Mouse (Mus musculus): Measurements from ENCODE around the gene Btbd2. TPM values are rescaled to one million over a fixed set of nuclear protein-coding genes. Genes with fewer than 3 reads are reported as not detected.
"Not testable (repeated sequence)": the region's sequence is repeated elsewhere in the genome, so short reads cannot be mapped to it uniquely, and the experiment has no call there.

Btbd2 gene
- polyA plus RNA-seq, 2 experiments, result 8.2 to 8.6 TPM

DNA sequence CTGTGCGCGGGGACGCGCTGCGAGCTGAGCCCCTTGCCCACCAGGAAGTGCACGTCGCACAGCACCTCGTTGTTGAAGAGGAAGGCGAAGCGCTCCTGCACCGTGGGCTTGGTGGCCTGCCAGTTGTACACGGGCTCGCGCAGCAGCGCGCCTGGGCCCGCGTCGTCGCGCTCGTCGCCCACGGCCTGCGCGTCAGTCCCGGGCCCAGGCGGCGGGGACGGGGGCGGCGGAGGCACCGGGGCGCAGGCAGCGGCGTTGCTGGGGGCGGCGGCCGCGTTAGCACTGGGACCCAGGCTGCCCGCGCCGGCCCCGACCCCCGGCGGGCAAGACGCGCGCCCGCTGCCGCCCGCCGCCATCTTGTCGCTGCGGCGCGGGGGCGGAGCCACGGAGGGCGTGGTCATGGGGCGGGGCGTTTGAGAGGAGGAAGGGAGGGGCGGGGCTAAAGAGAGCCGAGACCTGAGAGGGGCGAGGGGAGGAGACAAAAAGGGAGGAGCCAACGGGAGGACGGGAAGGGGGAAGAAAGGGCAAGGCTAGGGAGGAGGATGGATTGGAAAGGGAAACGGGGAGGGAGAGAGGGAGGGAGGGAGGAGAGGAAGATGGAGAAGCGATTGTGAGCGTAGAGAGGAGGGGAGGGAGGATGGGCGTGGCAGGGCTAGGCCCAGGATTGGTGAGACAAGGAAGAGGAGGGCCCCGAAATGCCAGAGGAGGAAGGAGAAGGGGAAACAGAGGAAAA lies 575 bp downstream of the Btbd2 start:
- peak overlapping the region; percentile 74 for H3K4me2 ChIP-seq (ENCODE audit: low read depth)
- H3K27ac ChIP-seq, result peak overlapping the region; percentile 72
- peaks cover 22 to 32% of the 10 kb centered on the region in 2 experiments for H3K4me1 ChIP-seq (replicated peaks; ENCODE audit: control insufficient read depth in 2 of 2, insufficient read depth in 2 of 2, low read length in 1 of 2)
- peak; percentile 88 to 90 (median 88) for DNase-seq (ENCODE audit: low read depth in 3 of 3, low spot score in 3 of 3)
- H3K4me3 ChIP-seq (ENCODE audit: insufficient read depth in 1 of 2, low read depth in 2 of 2, low read length in 2 of 2), result peak overlapping the region; percentile 68 to 78
- H3K36me3 ChIP-seq (replicated peaks; ENCODE audit: control insufficient read depth, insufficient read depth, low read depth), result no peaks in the 10 kb centered on the region
- 2% methylated on average over 71 of the region's 72 CpGs for WGBS (ENCODE audit: insufficient replicate concordance)
- no peak for TF ChIP-seq CTCF (IDR thresholded peaks at IDR 0.05; ENCODE audit: low read depth)
- TF ChIP-seq EP300 (IDR thresholded peaks at IDR 0.05; ENCODE audit: low read depth), result no peak
- peak; percentile 72 for ATAC-seq (ENCODE audit: insufficient read depth)
- peak overlapping the region; percentile 76 for H3K9ac ChIP-seq (replicated peaks)
- H3K9me3 ChIP-seq (ENCODE audit: control insufficient read depth, low read length), result no peaks in the 10 kb centered on the region
- no peaks in the 10 kb centered on the region for H3K27me3 ChIP-seq (ENCODE audit: control insufficient read depth, insufficient read depth, low read length)

DNA sequence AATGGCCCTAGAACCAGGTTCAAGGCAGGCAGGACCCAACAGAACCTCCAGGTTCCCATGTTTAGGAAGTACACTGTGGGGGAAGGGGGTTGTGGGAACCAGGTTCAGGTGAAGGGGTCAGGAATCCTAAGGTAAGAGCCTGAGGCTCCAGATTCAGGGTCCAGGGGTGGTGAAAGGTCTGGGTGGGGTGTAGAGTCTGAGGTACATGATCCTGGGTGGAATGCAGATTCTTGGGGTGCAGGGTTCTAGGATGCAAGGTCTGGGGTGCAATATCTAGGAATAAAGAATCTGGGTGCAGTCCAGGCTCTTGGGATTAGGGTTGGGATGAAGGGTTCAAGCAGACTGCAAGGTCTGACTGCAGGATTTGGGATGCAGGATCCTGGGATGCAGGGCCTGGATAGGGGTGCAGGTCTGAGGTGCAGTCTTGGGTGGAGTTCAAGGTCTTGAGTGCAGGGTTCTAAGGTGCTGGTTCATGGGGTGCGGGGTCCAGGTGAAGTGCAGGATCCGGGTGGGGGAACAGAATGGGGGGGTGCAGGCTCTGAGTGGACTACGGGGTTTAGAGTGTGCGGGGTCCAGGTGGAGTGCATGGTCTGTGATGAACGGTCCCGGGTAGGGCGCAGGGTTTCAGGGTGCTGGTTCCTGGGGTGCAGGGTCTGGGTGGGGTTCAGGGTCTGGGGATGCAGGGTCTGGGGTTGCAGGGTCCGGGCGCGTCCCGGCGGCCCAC lies 1.3 kb downstream of the Btbd2 start:
- H3K27ac ChIP-seq, result peak overlapping the region; percentile 50; the same call in 1 of the 2 replicates
- DNase-seq (ENCODE audit: low read depth in 3 of 3, low spot score in 3 of 3), result no peak
- H3K9ac ChIP-seq (replicated peaks), result peak overlapping the region; percentile 76
- H3K27me3 ChIP-seq (ENCODE audit: control insufficient read depth, insufficient read depth, low read length), result no peaks in the 10 kb centered on the region
- TF ChIP-seq CTCF (IDR thresholded peaks at IDR 0.05; ENCODE audit: low read depth), result no peak
- 3% methylated on average over 12 of the region's 12 CpGs for WGBS (ENCODE audit: insufficient replicate concordance)
- no peaks in the 10 kb centered on the region for H3K9me3 ChIP-seq (ENCODE audit: control insufficient read depth, low read length)
- H3K4me2 ChIP-seq (ENCODE audit: low read depth), result peak overlapping the region; percentile 74
- no peaks in the 10 kb centered on the region for H3K36me3 ChIP-seq (replicated peaks; ENCODE audit: control insufficient read depth, insufficient read depth, low read depth)
- peaks cover 22 to 32% of the 10 kb centered on the region in 2 experiments for H3K4me1 ChIP-seq (replicated peaks; ENCODE audit: control insufficient read depth in 2 of 2, insufficient read depth in 2 of 2, low read length in 1 of 2)
- H3K4me3 ChIP-seq (ENCODE audit: insufficient read depth in 1 of 2, low read depth in 2 of 2, low read length in 2 of 2), result peak overlapping the region; percentile 68 to 78
- ATAC-seq (ENCODE audit: insufficient read depth), result peak; percentile 14; the same call in 1 of the 2 replicates

DNA sequence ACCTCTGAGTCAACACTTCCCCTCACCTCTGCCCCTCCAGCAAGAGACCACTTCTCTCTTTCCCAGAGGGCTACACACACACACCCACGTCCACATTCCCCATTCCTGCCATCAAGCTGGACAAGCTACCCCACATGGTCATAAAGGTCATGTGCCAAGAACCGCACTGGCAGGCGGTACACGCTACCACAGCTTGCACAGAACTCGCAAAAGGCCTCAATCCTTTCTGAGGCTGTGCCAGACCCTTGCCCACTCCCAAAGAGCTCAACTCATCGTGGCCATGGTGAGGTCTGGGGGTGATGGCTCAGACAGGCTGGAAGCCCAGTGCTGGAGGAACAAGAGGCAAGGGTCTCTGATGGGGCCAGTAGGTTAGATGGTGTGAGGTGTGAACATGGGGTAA lies 2.0 kb downstream of the Btbd2 start:
- Histone ChIP-seq H3K4me1 (replicated peaks; ENCODE audit: control insufficient read depth in 2 of 2, insufficient read depth in 2 of 2, low read length in 1 of 2) (peaks cover 22 to 32% of the 10 kb centered on the region in 2 experiments), H3K9ac (replicated peaks) (no peak overlapping the region), H3K9me3 (ENCODE audit: control insufficient read depth, low read length) (no peaks in the 10 kb centered on the region), H3K4me3 (ENCODE audit: insufficient read depth in 1 of 2, low read depth in 2 of 2, low read length in 2 of 2) (no peak overlapping the region), H3K27me3 (ENCODE audit: control insufficient read depth, insufficient read depth, low read length) (no peaks in the 10 kb centered on the region), H3K4me2 (ENCODE audit: low read depth) (no peak overlapping the region), H3K36me3 (replicated peaks; ENCODE audit: control insufficient read depth, insufficient read depth, low read depth) (no peaks in the 10 kb centered on the region), H3K27ac (no peak overlapping the region)
- ATAC-seq (ENCODE audit: insufficient read depth), result no peak
- WGBS (ENCODE audit: insufficient replicate concordance), result 80% methylated on average over 6 of the region's 6 CpGs
- DNase-seq (ENCODE audit: low read depth in 3 of 3, low spot score in 3 of 3), result no peak
- TF ChIP-seq CTCF (IDR thresholded peaks at IDR 0.05; ENCODE audit: low read depth) (no peak), EP300 (IDR thresholded peaks at IDR 0.05; ENCODE audit: low read depth) (no peak)

DNA sequence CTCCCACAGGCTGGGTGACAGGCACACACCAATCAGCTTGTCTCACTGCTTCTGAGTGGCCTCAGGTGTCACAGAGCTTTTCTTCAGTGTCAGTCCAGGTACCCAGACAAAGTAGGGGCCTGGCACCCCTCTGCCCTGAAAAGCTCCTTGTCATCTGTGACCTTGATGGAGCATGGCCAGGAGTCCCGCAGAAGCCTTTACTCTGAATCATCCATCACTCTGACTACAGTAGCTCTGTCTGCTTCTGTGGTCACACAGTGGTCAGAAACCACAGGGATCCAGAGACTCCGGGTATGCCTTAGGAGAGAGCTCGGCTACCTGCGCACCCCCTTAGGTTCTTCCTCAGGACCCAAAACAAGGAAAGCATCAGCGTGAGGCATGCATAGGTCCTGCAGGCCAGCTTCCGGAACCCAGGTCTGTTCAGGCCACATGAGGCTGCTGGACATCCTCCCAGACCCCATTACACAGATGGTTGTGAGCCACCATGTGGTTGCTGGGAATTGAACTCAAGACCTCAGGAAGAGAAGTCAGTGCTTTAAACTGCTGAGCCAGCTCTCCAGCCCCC lies 3.6 kb downstream of the Btbd2 start:
- Histone ChIP-seq H3K9me3 (ENCODE audit: control insufficient read depth, low read length) (no peaks in the 10 kb centered on the region), H3K27ac (no peak overlapping the region), H3K4me2 (ENCODE audit: low read depth) (no peak overlapping the region), H3K27me3 (ENCODE audit: control insufficient read depth, insufficient read depth, low read length) (no peaks in the 10 kb centered on the region), H3K4me3 (ENCODE audit: insufficient read depth in 1 of 2, low read depth in 2 of 2, low read length in 2 of 2) (no peak overlapping the region), H3K4me1 (replicated peaks; ENCODE audit: control insufficient read depth in 2 of 2, insufficient read depth in 2 of 2, low read length in 1 of 2) (peaks cover 14 to 22% of the 10 kb centered on the region in 2 experiments), H3K9ac (replicated peaks) (no peak overlapping the region), H3K36me3 (replicated peaks; ENCODE audit: control insufficient read depth, insufficient read depth, low read depth) (no peaks in the 10 kb centered on the region)
- TF ChIP-seq CTCF (IDR thresholded peaks at IDR 0.05; ENCODE audit: low read depth) (no peak), EP300 (IDR thresholded peaks at IDR 0.05; ENCODE audit: low read depth) (no peak)
- ATAC-seq (ENCODE audit: insufficient read depth) (no peak), DNase-seq (ENCODE audit: low read depth in 3 of 3, low spot score in 3 of 3) (no peak)
- WGBS (ENCODE audit: insufficient replicate concordance), result 69% methylated on average over 6 of the region's 6 CpGs

DNA sequence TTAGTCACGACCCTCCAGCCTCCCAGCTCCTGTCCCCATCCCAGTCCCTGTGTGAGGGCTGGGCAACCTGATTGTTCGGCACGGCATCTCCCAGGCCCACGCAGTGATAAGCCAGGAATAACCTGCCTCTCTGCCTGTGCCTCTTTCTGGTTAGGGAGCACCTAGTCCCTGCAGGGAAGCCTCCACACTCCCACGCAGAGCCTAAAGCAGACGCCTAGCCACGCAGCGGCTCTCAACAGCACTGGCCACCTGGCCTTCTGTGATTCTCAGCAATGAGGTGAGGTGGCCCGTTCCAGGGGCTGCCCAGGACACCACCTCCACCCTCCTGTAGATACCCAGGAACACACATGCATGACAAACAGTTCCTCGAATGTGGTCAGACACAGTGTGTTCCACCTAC lies 6.5 kb downstream of the Btbd2 start:
- H3K36me3 ChIP-seq (replicated peaks; ENCODE audit: control insufficient read depth, insufficient read depth, low read depth), result no peaks in the 10 kb centered on the region
- H3K4me2 ChIP-seq (ENCODE audit: low read depth), result no peak overlapping the region
- no peak overlapping the region for H3K27ac ChIP-seq
- DNase-seq (ENCODE audit: low read depth in 3 of 3, low spot score in 3 of 3), result no peak
- no peak for ATAC-seq (ENCODE audit: insufficient read depth)
- H3K9me3 ChIP-seq (ENCODE audit: control insufficient read depth, low read length), result no peaks in the 10 kb centered on the region
- H3K4me3 ChIP-seq (ENCODE audit: insufficient read depth in 1 of 2, low read depth in 2 of 2, low read length in 2 of 2), result no peak overlapping the region
- H3K27me3 ChIP-seq (ENCODE audit: control insufficient read depth, insufficient read depth, low read length), result no peaks in the 10 kb centered on the region
- 83% methylated on average over 10 of the region's 10 CpGs for WGBS (ENCODE audit: insufficient replicate concordance)
- no peak overlapping the region for H3K9ac ChIP-seq (replicated peaks)
- H3K4me1 ChIP-seq (replicated peaks; ENCODE audit: control insufficient read depth in 2 of 2, insufficient read depth in 2 of 2, low read length in 1 of 2), result peaks cover 1 to 4% of the 10 kb centered on the region in 2 experiments; a peak in 3 of 4 replicates
- no peak for TF ChIP-seq CTCF (IDR thresholded peaks at IDR 0.05; ENCODE audit: low read depth)
- no peak for TF ChIP-seq EP300 (IDR thresholded peaks at IDR 0.05; ENCODE audit: low read depth)

DNA sequence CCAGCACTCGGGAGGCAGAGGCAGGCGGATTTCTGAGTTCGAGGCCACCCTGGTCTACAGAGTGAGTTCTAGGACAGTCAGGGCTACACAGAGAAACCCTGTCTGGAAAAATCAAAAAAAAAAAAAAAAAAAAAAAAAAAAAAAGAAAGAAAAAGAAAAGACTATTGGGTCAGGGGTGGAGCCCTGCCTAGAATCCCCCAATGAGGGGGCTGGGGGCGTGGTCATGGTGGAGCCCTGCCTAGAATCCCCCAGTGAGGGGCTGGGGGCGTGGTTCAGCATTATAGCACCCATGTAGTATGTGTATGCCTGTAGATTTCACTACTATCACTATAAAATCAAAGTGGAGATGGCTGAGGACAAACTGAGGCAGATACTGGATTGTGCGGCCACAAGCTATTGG lies 7.0 kb downstream of the Btbd2 start:
- ATAC-seq (ENCODE audit: insufficient read depth); H3K4me1 ChIP-seq (replicated peaks; ENCODE audit: control insufficient read depth in 2 of 2, insufficient read depth in 2 of 2, low read length in 1 of 2); DNase-seq (ENCODE audit: low read depth in 3 of 3, low spot score in 3 of 3); H3K27ac ChIP-seq; H3K36me3 ChIP-seq (replicated peaks; ENCODE audit: control insufficient read depth, insufficient read depth, low read depth); H3K9me3 ChIP-seq (ENCODE audit: control insufficient read depth, low read length); H3K9ac ChIP-seq (replicated peaks); H3K4me3 ChIP-seq (ENCODE audit: insufficient read depth in 1 of 2, low read depth in 2 of 2, low read length in 2 of 2); H3K27me3 ChIP-seq (ENCODE audit: control insufficient read depth, insufficient read depth, low read length); H3K4me2 ChIP-seq (ENCODE audit: low read depth): not testable (repeated sequence)
- 68% methylated on average over 6 of the region's 6 CpGs for WGBS (ENCODE audit: insufficient replicate concordance)

Data from liver, embryonic 14.5 days (tissue).